Mouse (Mus musculus) macrophage (primary cell): ENCODE data around the gene Mapk14. TPM values are rescaled to one million over a fixed set of nuclear protein-coding genes. Genes with fewer than 3 reads are reported as not detected.
"Not testable (repeated sequence)": the region's sequence is repeated elsewhere in the genome, so short reads cannot be mapped to it uniquely, and the experiment has no call there.

ENCODE experiments used
- H3K27ac ChIP-seq: fragments of 350-480 bp; formaldehyde crosslinking; 2 replicates; pipeline ENCODE4 v1.9.0; 2021
- H3K36me3 ChIP-seq: fragments of 350-480 bp; formaldehyde crosslinking; 2 replicates; pipeline ENCODE4 v1.9.0; 2021; ENCODE audit errors: inconsistent target
- H3K4me3 ChIP-seq: fragments of 350-480 bp; formaldehyde crosslinking; 2 replicates; pipeline ENCODE4 v1.9.0; 2021; ENCODE audit errors: inconsistent target
- H3K79me2 ChIP-seq: fragments of 350-480 bp; formaldehyde crosslinking; 2 replicates; pipeline ENCODE4 v1.9.0; 2021; ENCODE audit errors: inconsistent target
- WGBS: methylation state at CpG from one replicate; pipeline ENCODE4 v1.1.7; 2026; ENCODE audit warnings: inconsistent platforms; ENCODE audit not compliant: missing documents; 5-methylcytosine and 5-hydroxymethylcytosine counted together
- polyA plus RNA-seq: library from polyadenylated mRNA; stranded (reverse); fragments of 250-400 nt; gene quantifications from 3 replicates; pipeline ENCODE4 v1.2.4, GENCODE M21; 2018; ENCODE audit warnings: inconsistent platforms

The Mapk14 gene
- polyA plus RNA-seq, 1 experiment from 2014 or later, result 62.0 TPM

GRCm38 (mm10) chr17:28771289-28771688, 80.2 kb downstream of the Mapk14 start:
- Histone ChIP-seq H3K79me2 (no peaks in the 10 kb centered on the region), H3K4me3 (no peak overlapping the region), H3K36me3 (no peaks in the 10 kb centered on the region), H3K27ac (no peak overlapping the region)
- 95% methylated on average over 5 of the region's 5 CpGs for WGBS

- not testable (repeated sequence) for H3K36me3 ChIP-seq, H3K4me3 ChIP-seq, H3K27ac ChIP-seq, H3K79me2 ChIP-seq
- WGBS, result 100% methylated on average over 3 of the region's 9 CpGs
These were observed 83.2 kb downstream of the Mapk14 start for GRCm38 (mm10) chr17:28774303-28774702.

GRCm38 (mm10) chr17:28775161-28775560, 84.0 kb downstream of the Mapk14 start:
- no peak overlapping the region for H3K4me3 ChIP-seq
- H3K36me3 ChIP-seq, result no peaks in the 10 kb centered on the region
- H3K79me2 ChIP-seq, result no peaks in the 10 kb centered on the region
- WGBS, result 86% methylated on average over 4 of the region's 4 CpGs
- H3K27ac ChIP-seq, result no peak overlapping the region

GRCm38 (mm10) chr17:28776817-28777216, 85.7 kb downstream of the Mapk14 start:
- WGBS, result 91% methylated on average over 3 of the region's 3 CpGs
- Histone ChIP-seq H3K79me2 (no peaks in the 10 kb centered on the region), H3K4me3 (no peak overlapping the region), H3K36me3 (no peaks in the 10 kb centered on the region), H3K27ac (no peak overlapping the region)

- 91% methylated on average over 16 of the region's 16 CpGs for WGBS
- Histone ChIP-seq H3K27ac (no peak overlapping the region), H3K79me2 (no peaks in the 10 kb centered on the region), H3K4me3 (no peak overlapping the region), H3K36me3 (no peaks in the 10 kb centered on the region)
These were observed 86.3 kb downstream of the Mapk14 start for GRCm38 (mm10) chr17:28777231-28778005.

DNA sequence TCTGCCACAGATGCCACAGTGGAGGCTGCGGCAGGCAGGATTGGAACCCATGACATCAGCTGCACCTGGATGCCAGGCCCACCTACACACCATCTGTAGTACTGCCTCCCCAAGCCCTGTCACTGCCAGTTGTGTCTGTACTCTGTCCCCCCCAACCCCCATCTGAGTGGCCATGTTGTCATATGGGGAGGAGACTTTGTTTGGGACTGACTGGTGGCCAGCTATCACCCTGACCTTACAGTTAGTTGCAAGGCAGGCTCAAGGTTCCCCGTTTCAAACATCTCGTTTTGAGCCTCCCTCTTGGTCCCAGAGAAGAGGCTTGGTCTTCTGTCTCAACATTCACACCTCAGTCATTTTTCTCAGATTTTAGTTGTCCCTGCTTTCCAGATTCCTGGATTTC, 88.6 kb downstream of the Mapk14 start:
- 90% methylated on average over 3 of the region's 3 CpGs for WGBS

DNA sequence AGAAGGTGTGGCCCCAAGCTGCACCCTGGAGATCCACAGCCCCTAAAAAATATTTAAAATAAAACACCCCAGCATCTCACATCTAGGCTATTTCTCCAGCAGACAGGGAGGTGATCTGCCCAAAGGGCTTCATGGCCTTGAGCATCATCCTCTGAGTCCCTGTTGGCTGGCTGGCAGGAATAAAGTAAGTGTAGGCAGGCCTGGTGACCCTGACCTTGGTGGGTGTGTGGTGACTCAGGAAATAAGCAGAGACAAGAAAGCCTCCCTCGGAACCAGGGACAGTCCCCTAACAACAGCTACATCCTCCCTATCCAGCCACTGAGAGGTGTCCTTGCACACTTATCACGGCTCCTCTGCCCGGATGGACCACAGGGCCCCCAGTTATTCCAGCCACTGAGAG, 89.7 kb downstream of the Mapk14 start:
- Histone ChIP-seq H3K36me3 (no peaks in the 10 kb centered on the region), H3K4me3 (no peak overlapping the region), H3K79me2 (no peaks in the 10 kb centered on the region), H3K27ac (no peak overlapping the region)
- WGBS, result 82% methylated on average over 3 of the region's 3 CpGs

More for the DNA sequence above, 88.6 kb downstream of the Mapk14 start:
- H3K79me2 ChIP-seq, result no peaks in the 10 kb centered on the region
- no peak overlapping the region for H3K4me3 ChIP-seq
- H3K36me3 ChIP-seq, result no peaks in the 10 kb centered on the region
- H3K27ac ChIP-seq, result no peak overlapping the region

DNA sequence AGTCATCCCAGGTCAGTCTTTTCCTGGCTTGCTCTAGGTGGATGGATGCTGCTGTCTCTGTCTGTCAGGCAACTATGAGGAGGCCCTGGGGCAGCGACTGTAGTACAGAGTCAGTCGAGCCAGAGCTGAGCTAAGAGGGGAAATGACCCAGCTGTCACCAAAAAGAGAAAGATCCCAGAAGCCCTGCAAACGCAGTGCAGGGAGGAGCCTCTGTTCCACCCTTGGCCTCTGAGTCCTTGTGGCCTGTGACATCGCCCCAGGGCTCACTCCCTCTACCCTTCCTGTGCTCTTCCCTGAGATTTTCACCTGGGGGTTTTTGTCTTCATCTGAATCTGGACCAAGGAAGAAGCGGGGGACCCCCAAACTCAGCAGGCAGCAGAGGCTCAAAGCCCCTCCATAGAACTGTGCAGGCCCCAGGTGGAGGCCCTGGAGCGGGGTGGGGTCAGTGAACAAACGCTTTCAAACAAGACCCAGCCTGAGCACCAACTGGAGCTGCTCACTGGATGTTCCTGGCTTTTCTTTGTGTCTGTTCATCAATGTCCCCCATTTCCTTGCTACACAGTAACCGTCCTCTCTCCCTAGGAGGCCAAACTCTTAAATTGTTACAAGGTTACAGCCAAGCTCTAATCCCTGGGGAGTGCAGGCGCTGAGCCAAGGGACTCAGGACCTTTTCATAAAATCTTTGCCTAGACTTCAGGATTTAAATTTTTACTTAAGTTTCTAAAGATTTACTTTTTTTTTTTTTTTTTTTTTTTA, 90.3 kb downstream of the Mapk14 start:
- Histone ChIP-seq H3K36me3 (no peaks in the 10 kb centered on the region), H3K27ac (no peak overlapping the region), H3K79me2 (no peaks in the 10 kb centered on the region), H3K4me3 (no peak overlapping the region)
- WGBS, result 76% methylated on average over 8 of the region's 9 CpGs

GRCm38 (mm10) chr17:28785036-28785435, 93.9 kb downstream of the Mapk14 start:
- Histone ChIP-seq H3K27ac (no peak overlapping the region), H3K36me3 (no peaks in the 10 kb centered on the region), H3K79me2 (no peaks in the 10 kb centered on the region), H3K4me3 (no peak overlapping the region)
- 100% methylated on average over 3 of the region's 3 CpGs for WGBS

DNA sequence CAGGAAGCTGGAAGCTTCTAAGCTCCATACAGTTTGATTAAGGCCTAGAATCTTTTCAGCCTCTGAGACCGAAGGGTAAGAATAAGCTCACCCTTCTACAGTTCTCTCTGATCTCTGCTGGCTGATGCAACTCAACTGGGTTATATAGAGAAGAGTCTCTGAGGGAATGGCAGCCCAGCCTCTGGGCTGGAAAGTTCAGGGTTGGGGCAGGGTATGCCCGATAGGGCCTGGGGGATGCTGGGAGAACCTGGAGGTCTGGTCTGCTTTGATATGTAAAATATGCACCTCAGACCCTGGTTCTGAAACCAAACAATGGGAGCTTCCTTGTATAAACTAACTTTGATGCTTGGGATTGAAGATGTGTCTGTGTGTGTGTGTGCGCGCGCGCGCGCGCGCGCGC, 96.4 kb downstream of the Mapk14 start:
- Histone ChIP-seq H3K27ac (no peak overlapping the region), H3K36me3 (no peaks in the 10 kb centered on the region), H3K4me3 (no peak overlapping the region), H3K79me2 (no peaks in the 10 kb centered on the region)
- 98% methylated on average over 12 of the region's 12 CpGs for WGBS

- Histone ChIP-seq H3K4me3 (no peak overlapping the region), H3K27ac (no peak overlapping the region), H3K36me3 (no peaks in the 10 kb centered on the region), H3K79me2 (peaks cover 3% of the 10 kb centered on the region; the same call in 1 of the 2 replicates)
- WGBS, result 100% methylated on average over 4 of the region's 4 CpGs
These were observed 105.9 kb downstream of the Mapk14 start for GRCm38 (mm10) chr17:28797031-28797430.

Other genes with a start within 250 kb of the Mapk14 start
- 3.6 to 19.6 TPM (median 5.8 TPM) in 3 replicates for gene Fkbp5, start 173.8 kb upstream of the Mapk14 start, polyA plus RNA-seq
- gene Armc12, start 160.5 kb upstream of the Mapk14 start, polyA plus RNA-seq, result not detected in 3 replicates
- not detected in 3 replicates for gene Clpsl2, start 141.9 kb upstream of the Mapk14 start, polyA plus RNA-seq
- gene Clps, start 130.6 kb upstream of the Mapk14 start, polyA plus RNA-seq, result not detected in 3 replicates
- gene Lhfpl5, start 115.7 kb upstream of the Mapk14 start, polyA plus RNA-seq, result not detected in 3 replicates
- gene Srpk1, start 68.6 kb upstream of the Mapk14 start, polyA plus RNA-seq, result 27.4 to 34.2 TPM (median 32.5 TPM) in 3 replicates
- gene Slc26a8, start 1.1 kb upstream of the Mapk14 start, polyA plus RNA-seq, result not detected in 3 replicates
- gene AC170998.1, start 34.8 kb downstream of the Mapk14 start, polyA plus RNA-seq, result 0.93 to 1.7 TPM (median 0.96 TPM) in 3 replicates
- gene Mapk13, start 78.0 kb downstream of the Mapk14 start, polyA plus RNA-seq, result 0.19 TPM in 1 of 3 replicates, not detected in the others
- gene Brpf3, start 109.8 kb downstream of the Mapk14 start, polyA plus RNA-seq, result 11.9 to 24.5 TPM (median 12.0 TPM) in 3 replicates
- gene Pnpla1, start 167.1 kb downstream of the Mapk14 start, polyA plus RNA-seq, result not detected in 3 replicates
- 0.33 to 1.1 TPM (median 0.77 TPM) in 3 replicates for gene 4930539E08Rik, start 224.0 kb downstream of the Mapk14 start, polyA plus RNA-seq